Mouse (Mus musculus) gastrocnemius, adult 2 months (tissue): ENCODE data around the gene Retsat. TPM values are rescaled to one million over a fixed set of nuclear protein-coding genes. Genes with fewer than 3 reads are reported as not detected.
A peak's percentile ranks its signal among the peaks of the same experiment; 100 is the strongest.

Experiments
- DNase-seq: peaks from one replicate; pipeline ENCODE4 v3.0.0; 2022
- H3K27ac ChIP-seq: fragments of 200-600 bp; 2 replicates; pipeline ENCODE4 v1.8.1; 2022; ENCODE audit warnings: mild to moderate bottlenecking
- H3K4me3 ChIP-seq: fragments of 200-600 bp; 2 replicates; pipeline ENCODE4 v1.8.1; 2022; ENCODE audit warnings: mild to moderate bottlenecking, moderate library complexity
- CTCF ChIP-seq: fragments of 200-600 bp; IDR thresholded peaks from 2 replicates; pipeline ENCODE4 v1.8.1; 2022; ENCODE audit warnings: antibody characterized with exemption, mild to moderate bottlenecking, moderate library complexity
- intact Hi-C: fragments of 180-260 bp; cut with DNase I; formaldehyde crosslinking; loops from one replicate; pipeline ENCODE4 v1.15.1; 2025
- long read RNA-seq, 2 experiments: library from polyadenylated mRNA; stranded (forward); transcript quantifications; one replicate each; pipeline ENCODE4 v2.0.0; 2021
- total RNA-seq, 2 experiments: library from RNA; stranded (reverse); gene quantifications; 2 replicates each; pipeline ENCODE4 v1.2.3; 2021

Gene Retsat
- 10 to 100 TPM; 56.1 to 98.6 TPM for total RNA-seq
- long read RNA-seq, experiment 1, transcript Retsat-201 (11 exons, 3,027 nt): major isoform, 89 of 104 reads
- long read RNA-seq, experiment 1, partial matches to known transcripts: 9 of 104 reads
- long read RNA-seq, experiment 1, other reads (novel, unspliced or antisense): 6 of 104 reads
- long read RNA-seq, experiment 2, transcript Retsat-201 (11 exons, 3,027 nt): major isoform, 116 of 125 reads
- long read RNA-seq, experiment 2, partial matches to known transcripts: 7 of 125 reads
- long read RNA-seq, experiment 2, other reads (novel, unspliced or antisense): 2 of 125 reads

DNA sequence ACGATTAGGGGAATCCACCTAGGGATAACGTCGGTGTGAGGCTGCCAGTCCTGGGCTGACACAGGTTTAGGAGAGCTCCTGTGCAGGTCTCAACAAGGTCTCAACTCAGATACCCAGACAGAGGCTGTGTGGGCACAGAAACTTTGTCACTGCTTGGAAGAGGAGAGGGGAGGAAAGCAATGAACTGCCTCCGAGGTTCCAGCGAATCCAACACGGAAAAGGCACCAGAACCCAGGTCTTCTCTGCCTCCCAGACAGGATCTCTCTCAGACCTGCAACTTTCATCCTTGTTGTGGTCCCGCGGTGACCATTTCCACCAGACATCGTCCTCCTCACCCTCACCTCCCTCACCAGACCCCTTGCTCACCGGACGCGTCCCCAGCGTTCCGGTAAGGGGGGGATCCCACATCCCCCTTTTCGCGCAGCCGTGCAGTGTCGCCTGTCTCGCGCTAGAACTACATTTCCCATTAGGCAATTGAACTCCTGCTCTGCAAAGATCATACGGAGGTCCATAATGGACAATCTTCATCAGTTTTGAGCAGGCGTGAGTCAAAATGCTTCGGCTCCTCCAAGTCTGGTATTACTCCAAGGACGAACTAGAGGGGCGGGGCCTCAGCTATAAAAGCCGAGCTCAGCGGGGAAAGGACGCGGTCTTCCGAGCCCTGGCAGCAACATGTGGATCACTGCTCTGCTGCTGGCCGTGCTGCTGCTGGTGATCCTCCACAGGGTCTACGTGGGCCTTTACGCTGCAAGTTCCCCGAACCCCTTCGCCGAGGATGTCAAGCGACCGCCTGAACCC lies at the start of gene Retsat, which contains the start of gene Elmod3:
Retsat (plus strand) TSS at position 520 of the 798 bp plus-strand sequence.
Elmod3 (minus strand) TSS at position 458 of the 798 bp plus-strand sequence.
- Histone ChIP-seq H3K27ac (peak within 1 kb of the TSS; percentile 91), H3K4me3 (peak within 1 kb of the TSS; percentile 75)
- TF ChIP-seq CTCF: no peak
- intact Hi-C loops: no loop called here
- DNase-seq: peak; percentile 95

DNA sequence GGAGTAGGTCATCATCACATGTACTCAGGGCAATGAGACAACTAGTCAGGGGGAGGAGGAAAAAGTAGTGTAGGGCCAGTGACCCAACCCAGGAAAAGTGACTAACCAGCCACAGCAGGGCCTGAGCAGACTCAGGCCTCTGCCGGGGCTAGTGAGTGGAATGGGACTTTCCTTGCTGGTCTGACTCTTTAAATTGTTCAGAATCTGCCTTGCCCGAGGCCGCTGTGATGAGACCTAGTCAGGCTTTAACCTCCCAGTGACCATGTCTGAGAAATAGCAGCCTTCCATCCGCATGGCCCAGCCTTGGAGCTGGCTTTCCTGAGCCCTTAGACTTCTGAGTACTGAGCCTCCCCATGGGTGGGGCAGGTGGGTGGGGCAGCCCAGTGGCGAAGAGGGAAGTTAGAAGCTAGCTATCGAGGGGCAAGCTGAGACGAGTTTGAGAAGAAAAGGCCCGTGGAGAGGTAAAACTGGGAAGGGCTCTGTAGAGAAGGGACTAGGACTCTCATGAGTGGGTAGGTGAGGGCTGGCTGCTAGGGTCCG lies 49.2 kb upstream of the Retsat start:
- Histone ChIP-seq H3K27ac (peak overlapping the region; percentile 88), H3K4me3 (peak overlapping the region; percentile 65)
- no peak for TF ChIP-seq CTCF
- peak; percentile 75 for DNase-seq
- intact Hi-C loops: no loop called here

DNA sequence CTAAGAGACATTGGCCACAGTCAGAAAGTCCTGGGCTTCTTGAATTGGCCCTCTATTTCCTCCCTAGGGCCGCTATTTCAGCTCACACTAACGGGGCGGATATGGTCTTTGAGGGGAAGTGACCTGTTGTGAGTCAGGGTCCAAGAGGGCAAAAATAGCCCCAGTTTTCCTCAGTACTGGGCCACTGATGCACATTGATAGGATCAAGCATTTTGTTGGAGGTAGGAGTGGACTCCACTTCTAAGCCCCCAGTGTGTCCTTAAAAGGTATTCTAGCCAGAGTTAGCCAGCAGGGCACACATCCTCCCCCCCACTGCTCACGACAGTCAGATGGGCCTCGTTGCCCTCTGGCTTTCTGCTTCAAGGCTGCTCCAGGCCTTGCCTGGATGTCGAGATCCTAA lies 48.2 kb upstream of the Retsat start:
- H3K4me3 ChIP-seq: peak overlapping the region; percentile 65
- intact Hi-C loops: no loop called here
- H3K27ac ChIP-seq: peak overlapping the region; percentile 88
- no peak for DNase-seq
- no peak for TF ChIP-seq CTCF

DNA sequence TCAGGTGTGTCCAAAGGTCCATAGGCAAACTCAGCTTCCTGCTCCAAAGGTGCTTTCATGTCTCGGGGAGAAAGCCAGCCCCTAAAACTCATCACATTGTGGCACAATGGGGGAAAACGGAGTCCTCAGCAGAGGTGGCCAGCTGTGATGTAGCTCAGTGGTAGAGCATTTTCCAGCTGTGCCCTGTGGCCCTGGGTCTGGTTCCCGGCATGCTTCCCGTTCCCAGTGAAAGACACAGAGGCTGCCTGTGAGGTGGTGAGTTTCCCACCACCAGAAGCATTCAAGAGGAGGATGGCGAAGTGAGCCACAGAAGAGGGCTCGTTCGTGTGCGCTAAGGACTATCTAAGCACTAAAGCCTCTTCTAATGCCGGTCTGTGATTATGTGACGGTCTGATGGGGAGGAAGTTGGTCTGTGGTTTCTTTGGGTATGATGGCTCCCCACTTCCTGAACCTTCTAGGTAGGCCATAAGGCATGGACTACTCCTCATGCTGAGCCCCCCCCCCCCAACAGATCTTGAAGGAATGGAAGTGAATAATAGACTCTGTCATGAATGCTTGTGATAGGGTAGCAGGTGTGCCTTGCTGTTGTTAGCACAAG lies 47.7 kb upstream of the Retsat start:
- no peak for TF ChIP-seq CTCF
- DNase-seq: no peak
- Histone ChIP-seq H3K27ac (peak overlapping the region; percentile 88), H3K4me3 (peak overlapping the region; percentile 65)
- intact Hi-C loops: no loop called here

DNA sequence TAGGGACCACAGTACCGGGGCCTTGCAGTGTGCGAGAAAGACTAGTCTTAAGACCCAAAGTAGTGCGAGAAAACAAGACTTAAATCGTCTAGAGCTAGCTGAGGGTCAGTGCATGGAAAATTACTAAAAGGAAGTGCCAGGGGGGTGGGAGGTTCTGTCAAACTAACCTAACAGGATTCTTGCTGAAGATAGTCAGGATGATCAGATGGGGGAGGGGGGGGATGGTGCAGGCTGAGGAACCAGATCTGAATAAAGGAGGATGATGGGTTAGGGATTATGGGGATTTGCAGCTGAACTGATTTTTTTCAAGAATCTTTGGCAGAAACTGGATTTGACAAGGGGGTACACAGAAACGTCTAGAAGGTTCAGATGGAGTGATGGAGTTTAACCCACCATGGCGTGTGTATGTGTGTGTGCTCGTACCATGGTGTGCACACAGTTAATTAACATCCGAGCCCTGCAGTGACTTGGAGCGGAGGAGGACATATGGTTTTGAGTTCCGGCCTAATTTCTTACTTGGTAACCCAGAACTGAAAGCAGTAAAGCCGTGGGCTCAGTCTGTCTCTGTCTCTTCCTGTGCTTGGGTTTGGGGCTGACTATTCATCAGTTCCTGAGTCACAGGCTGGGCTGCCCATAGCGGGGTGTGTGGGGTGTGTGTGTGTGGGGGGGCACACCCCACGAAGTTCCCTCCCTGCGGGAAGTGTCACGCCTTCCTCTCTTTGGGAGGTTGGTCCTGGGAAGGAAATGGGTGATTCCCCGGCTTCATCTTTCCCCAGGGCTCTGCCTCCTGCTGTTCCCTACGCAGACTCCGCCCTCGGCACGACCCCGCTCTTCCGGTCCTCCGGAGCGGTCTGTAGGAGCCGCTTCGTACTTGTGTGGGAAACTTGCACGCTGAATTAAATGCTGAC lies 45.9 kb upstream of the Retsat start:
- Histone ChIP-seq H3K27ac (peak overlapping the region; percentile 88), H3K4me3 (peak overlapping the region; percentile 70)
- peak; percentile 75 for DNase-seq
- peak; percentile 7; the same call in 1 of the 2 replicates for TF ChIP-seq CTCF
- intact Hi-C loops: no loop called here

DNA sequence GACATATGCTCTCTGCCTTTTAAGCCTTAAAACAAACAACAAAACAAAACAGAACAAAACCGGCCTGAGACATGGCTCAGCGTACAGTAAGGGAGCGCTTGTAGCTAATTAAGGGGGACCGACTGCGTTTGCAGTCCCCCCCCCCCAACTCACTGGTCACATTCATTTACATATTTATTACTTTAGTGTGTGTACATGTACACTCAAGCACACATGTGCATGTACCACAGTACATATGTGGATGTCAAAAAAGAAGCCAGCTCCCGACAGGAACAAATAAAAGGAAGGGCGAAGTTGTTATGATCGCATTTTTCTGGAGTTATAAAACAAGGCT lies 45.2 kb upstream of the Retsat start:
- DNase-seq: no peak
- TF ChIP-seq CTCF: no peak
- peak overlapping the region; percentile 70 for H3K4me3 ChIP-seq
- intact Hi-C loops: no loop called here
- H3K27ac ChIP-seq: peak overlapping the region; percentile 88

DNA sequence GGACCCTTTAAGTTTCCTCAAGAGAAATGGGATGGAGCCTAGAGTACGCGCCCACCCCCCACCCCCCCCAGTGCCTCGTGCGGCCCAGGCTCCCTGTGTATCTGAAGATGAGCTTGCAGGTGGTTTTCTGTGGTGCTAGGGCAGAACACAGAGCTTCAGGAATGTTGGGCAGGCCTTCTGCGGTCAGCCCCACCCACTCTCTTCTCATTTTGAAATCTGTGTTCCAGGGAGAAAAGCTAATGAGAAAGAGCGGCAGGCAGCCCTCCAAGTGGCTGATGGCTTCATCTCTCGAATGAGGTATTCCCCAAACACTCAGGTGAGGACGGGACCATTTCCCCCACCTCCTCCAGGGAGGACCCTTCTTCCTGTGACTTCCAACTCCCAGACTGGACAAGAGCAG lies 37.5 kb upstream of the Retsat start:
- intact Hi-C loops: no loop called here

DNA sequence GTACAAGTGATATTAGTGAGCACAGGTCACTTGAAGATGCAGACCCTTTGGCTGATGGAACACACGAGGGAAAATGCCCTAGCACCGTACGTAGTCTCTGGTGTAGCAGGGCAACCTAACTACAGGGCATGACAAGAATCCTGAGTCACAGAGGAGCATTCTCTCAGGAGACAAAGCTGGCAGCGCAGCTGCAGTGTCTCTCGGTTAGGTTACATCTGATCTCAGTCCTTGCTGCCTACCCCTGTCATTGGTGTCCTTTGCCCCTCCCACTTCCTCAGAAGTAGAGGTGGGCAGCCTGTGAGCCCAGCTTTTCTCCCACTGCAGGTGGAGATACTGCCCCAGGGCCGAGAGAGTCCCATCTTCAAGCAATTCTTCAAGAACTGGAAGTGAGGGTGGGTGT lies 35.8 kb upstream of the Retsat start:
- no peak for DNase-seq
- H3K4me3 ChIP-seq: no peak overlapping the region
- intact Hi-C loops: no loop called here
- TF ChIP-seq CTCF: no peak
- peak overlapping the region; percentile 64; the same call in 1 of the 2 replicates for H3K27ac ChIP-seq

More for the DNA sequence above, 37.5 kb upstream of the Retsat start:
- no peak for TF ChIP-seq CTCF
- DNase-seq: no peak
- no peak overlapping the region for H3K4me3 ChIP-seq
- H3K27ac ChIP-seq: no peak overlapping the region

DNA sequence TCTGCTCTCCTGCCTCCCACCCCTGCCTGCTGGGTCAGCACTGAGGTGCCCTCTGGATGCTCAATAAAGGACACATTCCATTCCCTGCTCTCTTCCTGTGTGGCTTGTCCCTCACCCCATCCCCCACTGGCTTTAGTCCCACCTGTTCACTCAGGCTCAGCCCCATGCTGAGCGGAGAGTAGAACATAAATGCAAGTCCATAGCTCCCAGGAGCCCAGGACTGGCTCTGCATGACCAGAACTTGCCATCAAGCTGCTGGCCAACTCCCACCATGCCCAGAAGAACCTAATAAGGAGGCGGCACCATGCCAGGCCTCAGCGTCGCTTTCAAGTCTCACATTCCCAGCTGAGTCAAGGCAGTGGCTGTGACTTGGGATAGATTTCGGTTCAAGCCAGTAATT lies 35.4 kb upstream of the Retsat start:
- TF ChIP-seq CTCF: no peak
- Histone ChIP-seq H3K4me3 (no peak overlapping the region), H3K27ac (peak overlapping the region; percentile 64; the same call in 1 of the 2 replicates)
- intact Hi-C loops: no loop called here
- peak; percentile 73 for DNase-seq

DNA sequence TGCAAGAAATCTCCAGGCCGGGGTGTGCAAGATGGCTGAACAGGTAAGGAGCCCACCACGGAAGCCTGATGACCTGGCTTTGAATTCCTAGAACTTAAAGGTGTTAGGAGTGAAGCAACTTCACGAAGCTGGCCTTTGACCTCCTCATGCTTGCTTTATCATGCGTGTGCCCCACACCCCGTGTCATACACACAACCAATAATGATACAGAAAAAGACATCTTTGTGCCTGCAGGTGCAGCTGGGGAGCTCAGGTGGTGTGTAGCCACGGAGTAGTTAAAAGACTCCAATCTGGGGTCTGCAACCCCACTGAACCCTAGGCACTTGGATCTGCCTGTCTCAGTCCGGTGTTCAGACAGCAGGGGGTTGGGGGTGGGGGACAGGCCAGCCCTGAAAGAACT lies 32.8 kb upstream of the Retsat start:
- TF ChIP-seq CTCF: no peak
- intact Hi-C loops: no loop called here
- no peak for DNase-seq
- H3K27ac ChIP-seq: peak overlapping the region; percentile 43; the same call in 1 of the 2 replicates
- no peak overlapping the region for H3K4me3 ChIP-seq

DNA sequence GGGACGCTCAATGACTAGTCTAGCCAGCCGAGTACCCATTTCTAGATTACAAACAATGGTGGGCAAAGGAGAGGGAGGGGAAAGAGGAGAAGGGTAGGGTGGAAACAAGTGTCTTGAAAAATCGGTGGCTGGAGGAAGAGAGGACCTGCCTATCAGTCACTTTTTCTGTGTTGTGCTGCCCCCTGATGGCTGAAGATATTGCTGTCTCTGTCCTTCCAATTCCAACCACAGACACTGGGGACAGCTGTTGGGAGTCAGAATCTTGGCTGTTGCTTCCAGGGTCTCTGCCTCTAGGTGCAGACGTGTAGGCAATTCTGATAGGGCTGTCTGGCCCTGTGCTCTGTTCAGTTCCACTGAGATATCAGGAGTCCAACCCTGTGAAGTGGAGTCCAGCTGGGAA lies 32.2 kb upstream of the Retsat start:
- no peak overlapping the region for H3K4me3 ChIP-seq
- DNase-seq: peak; percentile 89
- H3K27ac ChIP-seq: peak overlapping the region; percentile 53; the same call in 1 of the 2 replicates
- TF ChIP-seq CTCF: peak; percentile 91
- intact Hi-C loops: loop anchor here (1.0 kb wide), 2 partner anchors 31 to 138 kb away; no protein-coding TSS in a partner anchor

DNA sequence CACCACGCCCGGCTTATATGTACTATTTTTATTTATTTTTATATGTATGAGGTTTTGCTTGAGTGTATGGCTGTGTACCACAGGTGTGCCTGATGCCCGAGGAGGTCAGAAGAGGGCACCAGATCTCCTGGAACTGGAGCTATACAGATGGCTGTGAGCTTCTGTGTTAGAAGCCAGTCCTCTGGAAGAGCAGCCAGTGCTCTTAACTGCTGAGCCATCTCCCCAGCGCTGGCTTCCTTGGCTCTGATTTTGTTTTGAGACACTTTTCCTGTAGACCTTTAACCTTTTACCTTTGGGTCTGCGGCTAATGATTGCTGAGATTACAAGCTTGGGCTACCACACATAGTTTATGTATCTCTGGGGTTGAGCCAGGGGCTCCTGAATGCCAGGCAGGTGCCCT lies 30.8 kb upstream of the Retsat start:
- H3K27ac ChIP-seq: no peak overlapping the region; the same call in 1 of the 2 replicates
- H3K4me3 ChIP-seq: no peak overlapping the region
- intact Hi-C loops: no loop called here
- peak; percentile 12; the same call in 1 of the 2 replicates for TF ChIP-seq CTCF
- DNase-seq: no peak
